Mouse (Mus musculus): ENCODE data around the gene Tada2a.

Tada2a gene

DNA sequence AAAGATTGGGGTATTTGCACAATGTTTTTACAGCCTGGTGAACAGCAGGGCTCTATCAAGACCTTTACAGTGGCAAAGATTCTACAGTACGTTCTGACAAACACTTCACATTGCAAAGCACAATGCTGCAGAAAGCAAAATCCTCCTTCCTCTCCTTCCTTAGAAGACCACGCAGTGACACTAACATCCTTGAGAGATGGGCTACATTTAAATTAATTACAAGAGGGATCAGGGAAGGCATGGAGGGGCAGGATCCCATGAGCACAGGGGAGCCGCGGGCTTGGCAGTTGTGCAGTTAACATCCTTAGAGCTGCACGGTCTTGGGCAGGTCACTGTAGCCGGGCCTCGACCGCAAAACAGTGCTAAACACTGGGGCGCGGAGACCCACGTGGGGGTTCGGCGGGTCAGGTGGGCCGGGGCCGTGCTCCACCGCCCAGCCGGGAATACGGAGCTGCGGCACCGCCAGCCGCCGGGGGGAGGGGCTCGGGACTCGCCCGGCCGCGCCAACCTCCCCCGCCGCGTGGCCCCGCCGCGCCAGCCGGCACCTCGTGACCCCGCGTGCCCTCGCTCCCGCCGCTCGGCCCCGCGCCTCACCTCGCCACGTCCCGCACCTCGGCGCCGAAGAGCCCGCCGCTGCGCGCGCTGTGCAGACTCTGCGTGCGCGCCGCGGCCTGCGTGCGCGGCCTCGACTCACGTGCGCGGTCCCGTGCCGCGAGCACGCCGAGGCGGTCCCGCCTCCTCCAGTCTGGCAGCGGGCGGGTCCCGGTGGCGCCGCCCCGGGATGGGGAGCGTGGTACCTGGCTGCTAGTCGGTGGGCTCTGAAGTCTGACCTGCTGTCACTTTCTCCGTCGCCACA lies at the start of gene Tada2a, which contains the start of gene Acaca:
Gene Tada2a (minus strand): TSS at position 658 of the 856 bp plus-strand sequence.
Gene Acaca (plus strand): TSS at position 730 of the 856 bp plus-strand sequence.
- DNase-seq, result peak; percentile 88

- no peak for DNase-seq
These were observed 49.2 kb upstream of the Tada2a start for GRCm38 (mm10) chr11:84178571-84178970.

DNA sequence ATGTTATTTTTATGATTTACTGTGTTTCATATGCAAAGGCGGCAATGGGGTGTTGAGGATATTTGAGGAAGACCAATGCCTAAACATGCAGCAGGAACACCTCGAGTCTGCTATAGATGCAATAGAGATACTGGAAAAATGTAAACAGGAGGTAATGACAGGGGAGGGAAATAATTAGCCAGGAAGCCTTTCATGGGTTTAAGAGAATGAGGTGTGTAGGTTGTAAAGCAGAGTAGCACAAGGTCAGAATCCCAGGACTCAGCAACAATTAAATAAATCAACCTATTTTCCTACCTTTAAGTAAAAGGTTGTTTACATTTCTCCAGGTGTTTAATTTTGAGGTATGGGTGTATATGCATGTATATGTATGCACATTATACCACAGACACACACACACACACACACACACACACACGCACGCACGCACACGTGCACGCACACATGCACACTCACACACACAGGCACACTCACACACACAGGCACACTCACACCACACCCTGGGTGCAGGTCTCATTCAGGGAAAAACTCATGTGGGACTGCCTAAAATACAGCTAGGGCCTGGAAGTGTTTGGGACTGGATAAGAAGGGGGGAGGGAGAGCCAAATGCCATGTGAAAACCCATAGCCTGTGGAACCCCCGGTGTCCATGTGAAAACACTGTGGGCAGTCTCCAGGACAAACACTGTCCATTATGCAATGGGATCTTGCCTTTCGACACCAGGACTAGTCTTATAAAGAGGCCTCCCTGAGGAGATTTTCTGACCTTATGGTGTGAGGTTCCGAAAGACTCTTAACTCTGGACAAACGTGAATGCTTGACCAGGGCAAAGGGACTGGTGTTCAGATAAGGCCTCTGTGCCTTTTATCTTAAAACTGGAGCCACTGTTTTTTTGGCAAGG lies 43.4 kb upstream of the Tada2a start:
- DNase-seq, result no peak

- DNase-seq, result peak; percentile 43
These were observed 39.4 kb upstream of the Tada2a start for GRCm38 (mm10) chr11:84168701-84169288.

DNA sequence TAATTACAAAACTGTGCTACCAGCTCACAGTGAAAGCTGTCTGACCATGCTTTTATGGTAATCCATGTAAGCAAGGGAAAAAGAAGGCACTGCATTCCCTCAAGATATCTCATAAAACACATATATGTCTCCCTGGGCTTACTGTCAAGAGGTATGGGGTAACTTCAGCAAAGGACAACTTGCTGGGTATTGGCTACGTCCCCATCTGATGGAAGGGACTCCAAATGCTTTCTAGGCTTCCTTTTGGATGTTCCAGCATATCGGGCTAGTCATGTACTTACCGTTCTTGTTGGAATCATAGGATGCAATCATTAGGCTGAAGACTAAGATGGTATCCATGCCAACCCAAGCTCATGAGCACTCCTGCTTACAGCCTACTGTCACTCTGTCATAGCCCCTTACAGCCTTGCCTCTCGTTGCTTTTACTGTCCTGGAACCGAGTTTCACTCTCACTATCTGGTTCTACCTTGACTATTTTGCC lies 37.7 kb upstream of the Tada2a start, which contains the start of gene Gm11437:
Gene Gm11437 (minus strand): TSS at position 431 of the 481 bp plus-strand sequence.
- no peak for DNase-seq

DNA sequence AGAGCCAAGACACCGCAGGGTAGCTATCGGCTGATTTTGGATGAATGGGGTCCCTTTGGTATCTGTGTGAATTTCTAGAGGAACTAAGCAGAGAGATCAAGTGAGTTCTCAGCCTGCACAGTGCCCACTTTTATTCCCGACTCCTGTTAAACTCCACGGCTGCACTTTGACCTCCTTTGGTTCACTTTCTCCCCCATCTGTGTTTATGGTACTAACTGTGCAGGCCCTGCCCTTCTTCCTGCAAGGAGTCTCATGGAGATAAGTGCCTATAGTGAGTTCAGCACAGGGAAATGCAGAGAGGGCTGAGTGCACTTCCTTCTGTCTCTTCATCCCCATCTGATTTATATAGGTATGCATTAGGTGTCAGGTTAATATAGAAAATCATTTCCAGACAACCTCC lies 35.2 kb upstream of the Tada2a start:
- DNase-seq, result no peak

DNA sequence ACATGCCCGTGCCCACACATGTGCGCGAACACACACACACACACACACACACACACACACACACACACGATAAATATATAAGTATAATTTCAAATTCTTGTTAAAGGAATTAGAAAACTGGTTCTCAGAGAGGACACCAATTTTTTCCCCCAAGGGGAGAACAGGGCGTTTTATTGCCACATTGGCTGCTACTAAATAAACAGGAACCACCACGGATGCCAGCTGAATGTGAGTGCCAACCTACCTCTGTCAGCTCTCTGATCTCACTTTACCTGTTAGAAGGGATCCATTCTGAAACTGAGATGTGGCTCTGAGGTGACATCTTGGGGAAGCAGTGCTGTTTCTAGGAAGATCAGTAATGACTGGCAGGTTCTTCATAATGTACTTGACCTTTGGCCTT lies 34.7 kb upstream of the Tada2a start:
- no peak for DNase-seq

DNA sequence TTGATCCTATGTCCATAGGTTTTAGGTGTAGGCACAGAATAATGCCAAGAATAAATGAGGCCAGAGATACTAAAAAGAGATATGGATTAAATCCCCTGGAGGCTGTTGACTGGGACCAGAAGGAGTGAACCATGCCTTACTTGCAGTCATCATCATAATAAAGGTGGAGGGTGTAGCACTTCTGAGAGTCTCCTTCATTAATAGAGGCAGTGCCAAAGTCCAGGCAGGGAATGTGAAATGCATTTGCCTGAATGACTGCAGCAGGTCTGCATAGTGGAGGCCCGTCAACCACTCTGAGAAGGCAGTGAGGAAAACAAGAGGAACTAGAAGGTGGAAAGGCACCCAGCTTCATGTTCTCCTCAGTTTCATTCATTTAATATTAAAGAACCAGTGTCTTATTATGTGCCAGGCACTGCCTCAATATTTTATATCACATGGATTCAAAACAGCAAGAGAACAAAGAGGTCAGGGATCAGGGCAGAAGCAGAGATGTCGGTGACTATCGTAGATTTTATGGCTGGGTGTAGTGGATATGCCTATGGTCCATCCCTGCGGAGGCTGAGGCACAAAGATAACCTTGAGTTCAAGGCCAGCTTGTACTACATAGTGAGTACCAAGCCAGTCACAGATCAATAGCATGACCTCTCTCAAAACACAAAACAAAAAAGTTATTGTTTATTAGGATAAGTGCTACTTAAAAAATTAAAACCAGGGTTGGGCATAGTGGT lies 27.3 kb upstream of the Tada2a start:
- DNase-seq, result no peak

DNA sequence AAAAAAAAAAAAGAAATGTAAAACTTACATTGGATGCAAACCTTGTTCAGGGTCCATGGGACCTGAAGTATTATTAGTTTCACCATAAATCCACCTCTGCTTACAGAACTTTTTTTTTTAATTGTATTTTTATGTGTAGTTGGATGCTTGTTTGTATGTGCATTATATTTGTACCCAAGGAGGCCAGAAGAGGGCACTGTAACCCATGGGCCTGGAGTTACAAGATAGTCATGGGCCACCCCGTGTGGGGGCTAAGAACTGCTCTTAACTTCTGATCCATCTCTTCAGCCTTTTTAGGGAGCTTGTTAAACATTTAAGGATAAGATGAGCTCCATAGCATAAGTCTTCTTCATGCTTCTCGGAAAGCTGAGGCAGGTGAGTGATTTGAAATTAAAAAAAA lies 21.5 kb upstream of the Tada2a start:
- no peak for DNase-seq

DNA sequence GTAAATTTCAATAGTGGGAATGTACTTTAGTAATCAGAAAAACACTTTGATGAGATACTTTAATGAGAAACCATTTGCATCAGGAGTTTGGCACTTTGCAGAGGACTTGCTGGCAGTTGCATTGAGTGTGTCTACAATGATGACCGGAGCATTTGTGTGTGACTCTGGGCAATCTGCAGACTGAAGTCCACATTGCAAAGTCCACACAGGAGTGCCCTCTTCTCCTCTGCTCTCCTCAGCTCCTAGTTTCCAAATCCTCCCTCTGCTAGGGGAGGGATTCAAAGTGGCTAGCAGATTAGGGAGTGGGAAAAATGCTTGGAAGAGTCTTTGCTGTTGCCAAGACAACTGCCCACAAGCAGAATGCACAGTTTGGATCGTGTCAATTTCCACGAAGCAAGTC lies 16.7 kb upstream of the Tada2a start:
- no peak for DNase-seq

- no peak for DNase-seq
These were observed 15.9 kb upstream of the Tada2a start for GRCm38 (mm10) chr11:84145201-84145798.

GRCm38 (mm10) chr11:84141752-84142151 lies 12.4 kb upstream of the Tada2a start:
- no peak for DNase-seq

DNA sequence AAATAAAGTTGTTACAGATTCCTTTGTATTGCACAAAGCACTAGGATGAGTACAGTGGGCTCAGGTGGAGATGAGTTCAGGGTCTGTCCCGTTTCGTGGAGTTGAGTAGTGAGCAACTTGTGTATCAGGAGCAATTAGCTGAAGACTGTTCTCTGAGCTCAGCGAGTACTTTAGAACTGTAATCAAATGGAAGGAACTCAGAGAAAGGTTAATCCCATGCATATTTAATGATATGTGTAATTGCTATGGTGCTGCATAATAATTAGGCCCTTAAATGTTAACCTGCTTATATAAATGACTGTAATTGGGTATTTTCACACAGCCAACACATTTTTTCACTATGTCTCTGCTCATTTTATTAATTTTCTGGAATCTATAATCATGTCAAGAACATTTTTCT lies 7.1 kb upstream of the Tada2a start:
- DNase-seq, result no peak

DNA sequence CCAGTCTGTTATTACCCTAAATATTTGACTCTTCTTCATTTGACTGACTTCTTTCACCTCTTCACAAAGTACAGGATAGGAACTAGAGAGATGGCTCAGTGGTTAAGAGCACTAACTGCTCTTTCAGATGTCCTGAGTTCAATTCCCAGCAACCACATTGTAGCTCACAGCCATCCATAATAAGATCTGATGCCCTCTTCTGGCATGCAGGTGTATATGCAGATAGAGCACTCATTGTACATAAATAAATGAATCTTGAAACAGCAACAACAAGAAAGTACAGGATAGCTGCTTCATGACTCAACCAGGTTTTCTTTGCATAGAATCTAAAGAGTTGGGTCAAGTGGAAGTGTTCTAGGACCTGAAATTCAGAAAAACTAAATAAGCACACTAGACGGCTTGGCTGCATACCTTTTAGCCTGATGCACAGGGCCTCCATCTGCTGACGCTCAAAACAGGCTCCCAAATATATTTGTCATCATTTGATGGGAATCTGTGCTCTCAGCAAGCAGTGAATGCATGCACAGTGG lies 5.0 kb upstream of the Tada2a start:
- DNase-seq, result no peak

- DNase-seq, result no peak
These were observed 392 bp upstream of the Tada2a start for GRCm38 (mm10) chr11:84129799-84130185.

GRCm38 (mm10) chr11:84127977-84128376 lies 1.4 kb downstream of the Tada2a start:
- DNase-seq, result no peak

DNA sequence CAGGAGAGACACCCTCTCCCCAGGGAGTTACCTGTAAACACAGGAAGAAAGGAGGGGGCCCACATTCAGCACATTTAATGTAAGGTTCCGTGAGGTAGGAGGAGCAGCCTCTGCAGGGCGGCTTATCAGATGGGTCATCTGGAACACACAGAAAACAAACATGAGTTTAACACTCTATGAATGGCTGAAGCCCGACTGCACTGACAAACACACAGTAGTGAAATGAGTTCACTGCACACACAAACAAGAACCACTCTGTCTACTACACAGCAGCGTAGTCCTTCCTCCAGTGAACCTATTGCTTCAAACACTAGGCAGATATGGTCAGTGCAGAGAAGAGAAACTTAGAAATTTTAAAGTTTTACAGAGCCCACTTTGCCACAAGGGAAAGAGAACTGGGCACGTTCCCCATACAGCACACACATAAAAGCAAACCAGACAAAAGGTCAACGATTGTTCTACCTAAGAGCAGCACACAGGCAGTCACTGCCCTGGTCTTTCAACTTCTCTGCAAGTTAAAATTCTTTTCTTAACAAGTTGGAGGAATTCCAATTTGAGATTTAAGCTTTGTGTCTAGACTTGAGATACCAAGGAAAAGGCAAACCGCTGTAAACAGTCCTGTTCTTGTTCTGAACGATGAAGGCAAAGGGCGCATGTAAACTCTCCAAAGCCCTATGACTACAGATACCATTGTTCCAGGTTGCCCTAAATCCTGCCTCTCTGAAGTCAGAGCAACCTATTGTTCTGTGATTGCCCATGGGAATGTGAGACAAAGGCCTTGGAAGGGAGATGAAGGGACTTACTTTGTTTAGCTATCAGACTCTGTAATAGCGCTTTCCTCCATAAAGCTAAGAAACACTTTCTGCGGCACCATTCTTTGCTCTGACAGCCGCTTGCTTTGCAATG lies 8.1 kb downstream of the Tada2a start:
- no peak for DNase-seq

- no peak for DNase-seq
These were observed 12.0 kb downstream of the Tada2a start for GRCm38 (mm10) chr11:84117431-84117830.

GRCm38 (mm10) chr11:84116221-84116620 lies 13.2 kb downstream of the Tada2a start:
- DNase-seq, result no peak

GRCm38 (mm10) chr11:84115646-84116045 lies 13.8 kb downstream of the Tada2a start:
- no peak for DNase-seq

DNA sequence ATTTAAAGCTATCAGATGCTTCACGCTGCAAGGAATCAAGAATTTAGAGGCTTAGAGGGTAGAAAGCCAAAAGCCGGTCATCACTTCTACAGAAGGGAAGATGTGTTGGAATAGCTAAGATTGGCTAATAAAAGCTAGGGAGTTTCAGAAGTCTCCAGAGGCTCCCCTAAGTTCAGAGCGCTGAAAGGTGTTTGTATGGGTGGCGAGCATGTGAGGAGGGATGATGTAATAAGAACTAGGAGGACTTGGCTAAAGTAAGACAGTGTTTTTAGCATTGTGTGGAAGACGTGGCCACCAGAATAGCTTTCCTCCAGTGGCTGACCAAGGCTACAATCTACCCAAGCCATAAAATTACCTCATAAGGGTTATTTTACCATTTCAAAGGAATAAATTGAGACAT lies 15.8 kb downstream of the Tada2a start:
- no peak for DNase-seq
